Mouse (Mus musculus): ENCODE measurements around the gene Rdh16. TPM values are rescaled to one million over a fixed set of nuclear protein-coding genes. Genes with fewer than 3 reads are reported as not detected.
"Not testable (repeated sequence)": the region's sequence is repeated elsewhere in the genome, so short reads cannot be mapped to it uniquely, and the experiment has no call there.

Gene Rdh16
- polyA plus RNA-seq (2015; fragmentation: Nextera tagmentation; extraction: Ambion mirVana) = not detected in 2 replicates

DNA sequence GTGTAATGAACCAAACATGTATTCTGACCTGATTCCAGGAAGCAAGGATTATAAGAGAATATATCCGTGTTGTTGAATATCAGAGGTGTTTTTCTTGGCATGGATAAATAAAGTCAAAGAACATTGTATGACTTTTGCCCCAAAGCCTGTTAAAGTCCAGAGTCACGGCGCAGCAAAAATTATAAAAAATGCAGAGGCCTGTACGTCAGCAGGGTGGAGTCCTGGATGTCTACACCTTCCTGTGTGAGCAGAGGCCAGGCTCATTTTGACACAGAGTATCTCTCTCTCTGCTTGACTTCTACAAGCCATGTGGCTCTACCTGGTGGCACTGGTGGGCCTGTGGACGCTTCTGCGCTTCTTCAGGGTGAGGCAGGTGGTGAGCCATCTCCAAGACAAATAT lies at the start of gene Rdh16:
Gene Rdh16, plus strand, starts transcription at position 262 of the 400 bp plus-strand sequence.
- Histone ChIP-seq H3K4me1 (no peaks in the 10 kb centered on the region), H3K9me3 (peaks cover 5% of the 10 kb centered on the region; the same call in 1 of the 2 replicates), H3K9ac (no peak within 1 kb of the TSS), H3K36me3 (no peaks in the 10 kb centered on the region), H3K4me2 (replicated peaks) (no peak within 1 kb of the TSS), H3K4me3 (no peak within 1 kb of the TSS), H3K27me3 (no peaks in the 10 kb centered on the region), H3K27ac (no peak within 1 kb of the TSS)
- ATAC-seq (ENCODE audit: low FRiP score, low read depth) = no peak
- 88% methylated on average over 6 of the region's 6 CpGs for WGBS

DNA sequence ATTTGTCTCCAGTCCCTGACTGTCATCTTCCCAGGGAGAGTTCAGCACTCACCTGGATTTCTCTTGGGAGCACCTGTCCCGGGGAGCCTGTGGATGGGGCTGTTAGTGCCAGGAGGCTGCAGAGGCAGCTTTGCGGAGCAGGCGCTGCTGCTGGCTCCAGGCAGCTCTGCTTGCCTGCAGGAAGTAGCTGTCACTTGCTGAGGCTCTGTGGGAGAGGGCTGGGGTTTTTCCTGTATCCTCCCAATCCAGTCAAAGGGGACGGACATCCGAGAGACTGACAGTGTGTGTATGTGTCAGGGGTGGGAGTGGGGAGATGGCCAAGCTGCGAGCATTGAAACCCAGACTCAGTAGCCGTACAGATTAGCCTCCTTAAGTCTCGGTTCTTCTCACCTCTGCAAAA lies 49.4 kb upstream of the Rdh16 start, which contains the start of gene Gpr182:
Gene Gpr182, minus strand, starts transcription at position 185 of the 400 bp plus-strand sequence.
- 61% methylated on average over 8 of the region's 8 CpGs for WGBS
- no peak for ATAC-seq (ENCODE audit: low FRiP score, low read depth)
- Histone ChIP-seq H3K4me3 (no peak within 1 kb of the TSS), H3K4me1 (peaks cover 16% of the 10 kb centered on the region), H3K9ac (no peak within 1 kb of the TSS), H3K27ac (no peak within 1 kb of the TSS), H3K36me3 (peaks cover 23% of the 10 kb centered on the region), H3K9me3 (no peaks in the 10 kb centered on the region), H3K4me2 (replicated peaks) (no peak within 1 kb of the TSS), H3K27me3 (no peaks in the 10 kb centered on the region)

DNA sequence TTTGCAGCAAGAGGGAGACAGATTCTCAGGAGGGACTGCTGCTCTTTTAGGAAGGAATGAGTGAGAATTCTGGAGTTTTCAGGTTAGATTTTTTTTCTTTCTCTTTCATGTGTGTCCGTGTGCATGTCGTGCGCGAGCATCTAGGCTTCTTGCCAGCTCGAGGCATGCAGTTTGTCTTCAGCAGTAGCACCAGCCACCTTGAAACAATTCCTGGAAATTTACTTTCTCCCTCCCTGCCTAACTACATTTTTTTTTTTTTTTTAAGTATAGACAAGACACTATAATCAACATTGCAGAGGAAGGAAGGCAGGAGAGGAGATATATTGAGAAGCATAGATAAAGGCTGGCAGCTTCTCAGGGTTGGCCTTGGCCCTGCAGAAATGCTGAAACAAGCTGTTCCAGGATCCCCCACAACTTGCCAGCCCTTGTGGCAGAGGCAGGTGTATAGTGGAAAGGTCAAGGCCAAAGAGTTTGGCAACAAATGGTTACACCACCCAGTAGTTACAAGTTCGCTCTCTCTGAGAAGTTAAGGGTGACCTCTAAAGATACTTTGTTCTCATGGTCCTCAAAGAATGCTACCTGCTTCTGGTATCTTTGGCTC lies 46.3 kb upstream of the Rdh16 start:
- H3K9ac ChIP-seq = no peak overlapping the region
- H3K27ac ChIP-seq = no peak overlapping the region
- H3K27me3 ChIP-seq = no peaks in the 10 kb centered on the region
- peaks cover 3% of the 10 kb centered on the region; the same call in 1 of the 2 replicates for H3K4me1 ChIP-seq
- peaks cover 4% of the 10 kb centered on the region; the same call in 1 of the 2 replicates for H3K36me3 ChIP-seq
- H3K9me3 ChIP-seq = no peaks in the 10 kb centered on the region
- H3K4me2 ChIP-seq (replicated peaks) = no peak overlapping the region
- 74% methylated on average over 6 of the region's 6 CpGs for WGBS
- ATAC-seq (ENCODE audit: low FRiP score, low read depth) = no peak
- no peak overlapping the region for H3K4me3 ChIP-seq

DNA sequence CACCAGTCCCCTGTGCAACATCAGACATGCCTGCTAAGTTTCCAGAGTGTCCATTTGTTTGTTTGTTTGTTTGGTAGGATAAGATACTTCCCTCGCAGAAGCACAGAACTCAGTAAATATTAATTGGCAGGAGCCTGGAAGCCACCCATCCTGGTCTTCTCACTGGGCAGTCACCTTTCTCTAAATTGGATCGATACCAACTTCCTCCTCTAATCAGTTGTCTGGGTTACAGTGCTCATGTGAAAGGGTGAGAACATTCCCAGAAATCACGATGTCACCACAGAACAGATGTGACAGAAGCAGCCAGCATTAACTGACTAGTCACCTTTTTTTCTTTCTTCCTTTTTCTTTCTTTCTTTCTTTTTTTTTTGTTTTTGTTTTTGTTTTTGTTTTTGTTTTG lies 45.7 kb upstream of the Rdh16 start:
- Histone ChIP-seq H3K9me3 (no peaks in the 10 kb centered on the region), H3K27me3 (no peaks in the 10 kb centered on the region), H3K36me3 (peaks cover 2% of the 10 kb centered on the region; the same call in 1 of the 2 replicates), H3K4me1 (peaks cover 3% of the 10 kb centered on the region; the same call in 1 of the 2 replicates), H3K9ac (no peak overlapping the region), H3K4me3 (no peak overlapping the region), H3K4me2 (replicated peaks) (no peak overlapping the region), H3K27ac (no peak overlapping the region)
- no peak for ATAC-seq (ENCODE audit: low FRiP score, low read depth)
- 70% methylated on average over 3 of the region's 3 CpGs for WGBS

DNA sequence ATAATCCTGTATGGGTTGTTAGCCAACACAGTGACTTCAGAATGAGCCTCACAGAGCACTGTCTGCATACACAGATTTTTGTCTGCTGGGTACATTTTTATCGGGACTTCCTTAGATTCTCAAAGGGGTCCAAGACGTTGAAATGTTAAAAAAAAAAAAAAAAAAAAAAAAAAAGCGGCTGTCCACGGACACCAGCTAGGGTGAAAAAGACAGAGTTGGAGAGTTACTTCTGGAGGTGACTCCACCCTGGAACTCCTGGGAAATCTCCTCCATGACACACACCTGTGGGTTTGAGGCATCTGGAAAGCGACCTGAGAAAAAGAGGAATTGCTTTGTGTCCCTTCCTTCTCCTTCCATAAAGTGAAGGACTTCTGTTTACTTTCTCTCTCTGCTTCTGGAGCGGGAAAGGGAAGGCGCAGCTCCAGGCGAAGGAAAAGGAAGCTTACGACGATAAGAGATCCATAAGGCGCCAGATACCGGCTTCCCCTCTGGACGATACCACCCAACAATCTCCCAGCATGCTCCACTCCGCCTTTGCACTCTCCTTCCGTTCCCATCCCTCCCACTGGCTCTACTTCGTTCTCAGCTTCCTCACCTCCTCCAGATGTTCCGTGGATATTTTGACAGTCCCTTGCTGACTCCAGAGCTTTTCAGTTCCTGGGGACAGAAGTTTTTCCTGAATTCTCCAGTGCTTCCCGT lies 45.0 kb upstream of the Rdh16 start:
- H3K9ac ChIP-seq = no peak overlapping the region
- H3K9me3 ChIP-seq = no peaks in the 10 kb centered on the region
- ATAC-seq (ENCODE audit: low FRiP score, low read depth) = no peak
- no peaks in the 10 kb centered on the region for H3K27me3 ChIP-seq
- 41% methylated on average over 18 of the region's 18 CpGs for WGBS
- H3K4me3 ChIP-seq = peak overlapping the region; percentile 10
- no peaks in the 10 kb centered on the region for H3K36me3 ChIP-seq
- no peak overlapping the region for H3K27ac ChIP-seq
- H3K4me1 ChIP-seq = peaks cover 3% of the 10 kb centered on the region; the same call in 1 of the 2 replicates
- H3K4me2 ChIP-seq (replicated peaks) = peak overlapping the region; percentile 52

DNA sequence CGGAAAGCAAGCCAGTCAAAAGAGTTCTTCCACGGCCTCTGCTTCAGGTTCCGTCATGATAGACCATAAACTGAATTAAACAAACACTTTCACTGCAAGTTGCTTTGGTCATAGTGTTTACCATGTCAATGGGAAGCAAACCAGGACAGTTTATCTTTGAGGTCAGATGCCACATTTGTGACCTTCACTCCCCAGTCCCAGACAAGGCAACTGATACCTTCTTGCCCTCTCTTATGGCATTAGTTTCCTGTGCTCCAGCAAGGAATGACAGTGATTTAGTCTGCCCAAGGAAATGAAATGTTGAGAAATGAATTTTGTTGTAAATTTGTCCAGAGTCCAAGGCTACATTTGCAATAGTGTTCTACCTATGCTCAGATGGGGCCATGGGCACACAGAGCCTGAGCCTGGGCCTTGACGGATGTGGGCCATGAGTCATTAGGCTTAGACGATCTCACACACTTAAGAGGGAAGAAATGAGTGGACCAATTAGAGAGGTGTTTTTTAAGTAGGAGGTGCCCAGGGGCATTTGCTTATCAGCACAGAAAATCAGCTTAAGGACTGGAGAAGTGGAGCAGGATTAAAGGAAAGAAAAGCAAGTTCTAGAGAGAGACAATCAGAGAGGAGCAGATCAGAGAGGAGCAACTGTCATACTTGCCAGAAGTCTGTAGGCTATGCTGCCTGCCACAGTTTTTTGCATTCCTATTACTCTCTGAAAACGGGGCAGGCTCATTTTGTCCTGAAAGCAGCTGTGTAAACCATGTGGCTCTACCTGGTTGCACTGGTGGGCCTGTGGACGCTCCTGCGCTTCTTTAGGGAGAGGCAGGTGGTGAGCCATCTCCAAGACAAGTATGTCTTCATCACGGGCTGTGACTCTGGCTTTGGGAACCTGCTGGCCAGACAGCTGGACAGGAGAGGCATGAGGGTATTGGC lies 41.5 kb upstream of the Rdh16 start, which contains the start of the genes Rdh1 and Rdh16f1:
Gene Rdh1, plus strand, starts transcription at position 541 of the 930 bp plus-strand sequence.
Gene Rdh16f1, plus strand, starts transcription at position 607 of the 930 bp plus-strand sequence.
- Histone ChIP-seq H3K4me2 (replicated peaks) (no peak within 1 kb of the TSS), H3K27me3 (no peaks in the 10 kb centered on the region), H3K9ac (no peak within 1 kb of the TSS), H3K9me3 (no peaks in the 10 kb centered on the region), H3K36me3 (no peaks in the 10 kb centered on the region), H3K4me3 (no peak within 1 kb of the TSS), H3K27ac (no peak within 1 kb of the TSS), H3K4me1 (no peaks in the 10 kb centered on the region; the same call in 1 of the 2 replicates)
- WGBS = 63% methylated on average over 9 of the region's 9 CpGs
- ATAC-seq (ENCODE audit: low FRiP score, low read depth) = no peak

DNA sequence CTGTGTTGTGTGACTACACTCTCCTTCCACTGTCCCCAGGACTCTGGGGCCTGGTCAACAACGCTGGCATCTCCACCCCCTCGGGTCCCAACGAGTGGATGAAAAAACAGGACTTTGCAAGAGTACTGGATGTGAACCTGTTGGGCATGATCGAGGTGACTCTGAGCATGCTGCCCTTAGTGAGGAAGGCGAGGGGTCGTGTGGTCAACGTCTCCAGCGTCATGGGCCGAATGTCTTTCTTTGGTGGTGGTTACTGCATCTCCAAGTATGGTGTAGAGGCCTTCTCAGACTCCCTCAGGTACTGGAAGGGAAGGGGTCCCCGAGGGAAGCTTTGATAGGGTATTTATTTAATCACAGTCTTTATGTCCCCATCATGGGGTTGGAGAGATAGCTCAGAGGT lies 38.0 kb upstream of the Rdh16 start:
- H3K4me1 ChIP-seq; H3K4me3 ChIP-seq; H3K9me3 ChIP-seq; H3K9ac ChIP-seq; H3K27ac ChIP-seq; H3K36me3 ChIP-seq; ATAC-seq (ENCODE audit: low FRiP score, low read depth); H3K4me2 ChIP-seq (replicated peaks); H3K27me3 ChIP-seq: not testable (repeated sequence)
- 88% methylated on average over 10 of the region's 10 CpGs for WGBS

DNA sequence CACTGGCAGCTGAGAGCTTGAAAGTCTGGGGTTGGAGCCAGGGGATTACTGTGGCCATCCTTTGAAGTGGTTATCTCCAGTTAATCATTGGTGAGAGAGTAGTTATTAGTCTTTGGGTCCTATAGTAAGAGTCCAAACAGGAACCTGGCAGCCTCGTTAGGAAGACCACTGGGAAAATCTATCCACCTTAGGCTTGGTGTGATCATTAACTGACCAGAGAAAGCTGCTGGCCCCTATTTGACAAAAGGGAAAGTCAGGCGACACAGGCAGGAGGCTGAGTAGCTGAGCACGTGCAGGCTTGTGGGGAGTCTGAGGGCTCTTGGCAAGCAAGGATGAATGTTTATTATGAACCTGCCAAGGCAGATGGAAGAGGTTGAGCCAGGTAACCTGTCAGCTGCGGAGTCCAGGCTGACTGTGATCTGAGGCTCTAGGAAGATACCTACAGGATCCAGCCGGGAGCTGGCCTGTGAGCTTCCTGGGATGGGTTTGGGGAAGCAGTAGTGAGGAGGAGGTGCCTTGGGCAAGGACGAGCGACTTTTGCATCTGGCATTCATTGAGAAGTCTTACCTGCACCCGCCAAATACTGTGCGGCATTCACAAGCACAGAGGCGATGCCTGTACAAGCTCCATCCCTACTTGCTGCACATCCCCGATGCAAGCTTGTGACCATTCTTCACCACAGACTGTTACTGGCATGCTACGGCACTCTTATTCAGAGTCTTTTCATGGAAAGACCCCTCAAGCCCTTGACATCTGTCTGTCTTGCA lies 36.9 kb upstream of the Rdh16 start:
- Histone ChIP-seq H3K36me3 (no peaks in the 10 kb centered on the region), H3K4me2 (replicated peaks) (no peak overlapping the region), H3K27me3 (no peaks in the 10 kb centered on the region), H3K9me3 (no peaks in the 10 kb centered on the region), H3K4me3 (no peak overlapping the region), H3K9ac (no peak overlapping the region), H3K27ac (no peak overlapping the region), H3K4me1 (no peaks in the 10 kb centered on the region)
- WGBS = 54% methylated on average over 12 of the region's 12 CpGs
- ATAC-seq (ENCODE audit: low FRiP score, low read depth) = no peak

DNA sequence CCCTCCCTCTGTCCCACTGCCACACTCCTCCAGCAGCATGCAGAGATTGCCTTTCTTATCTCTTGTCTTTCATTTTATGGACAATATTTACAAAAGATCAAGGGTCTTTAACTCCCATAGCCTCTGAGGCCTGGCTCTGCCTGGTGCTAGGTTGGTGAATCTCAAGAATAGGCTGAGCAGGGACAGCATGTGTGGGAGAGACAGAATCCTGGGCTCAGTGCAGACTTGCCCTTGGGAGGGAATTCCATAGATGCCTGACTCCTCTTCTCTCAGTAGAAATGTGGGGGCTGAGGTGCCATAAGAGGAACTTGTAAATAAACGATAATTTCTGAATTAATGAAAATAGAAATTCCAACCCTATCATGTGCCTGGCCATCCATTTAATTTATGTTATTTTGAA lies 34.4 kb upstream of the Rdh16 start:
- Histone ChIP-seq H3K27ac (no peak overlapping the region), H3K4me2 (replicated peaks) (no peak overlapping the region), H3K9me3 (no peaks in the 10 kb centered on the region), H3K4me1 (no peaks in the 10 kb centered on the region), H3K27me3 (no peaks in the 10 kb centered on the region), H3K9ac (no peak overlapping the region), H3K4me3 (no peak overlapping the region), H3K36me3 (no peaks in the 10 kb centered on the region)
- 87% methylated on average over 1 of the region's 1 CpGs for WGBS
- ATAC-seq (ENCODE audit: low FRiP score, low read depth) = no peak

DNA sequence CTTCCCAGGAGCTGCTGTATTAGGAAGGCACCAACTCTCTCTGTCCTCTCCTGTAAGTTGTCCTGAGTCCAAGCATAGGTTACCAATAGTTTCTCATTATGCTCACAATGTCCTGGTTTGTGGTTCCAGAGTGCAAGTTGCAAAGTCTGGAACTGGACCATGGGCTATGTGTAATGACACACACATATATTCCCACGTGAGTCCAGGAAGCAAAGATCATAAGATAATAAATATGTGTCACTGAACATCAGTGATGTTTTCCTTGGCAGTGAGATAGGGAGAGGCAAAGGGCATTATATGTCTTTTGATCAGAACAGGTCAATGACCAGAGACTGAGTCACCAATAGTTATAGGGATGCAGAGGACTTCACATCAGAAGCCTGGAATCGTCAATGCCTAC lies 24.9 kb upstream of the Rdh16 start, which contains the start of gene Rdh9:
Gene Rdh9, plus strand, starts transcription at position 376 of the 400 bp plus-strand sequence.
- H3K9ac ChIP-seq = no peak within 1 kb of the TSS
- 74% methylated on average over 2 of the region's 2 CpGs for WGBS
- no peaks in the 10 kb centered on the region for H3K9me3 ChIP-seq
- H3K4me1 ChIP-seq = no peaks in the 10 kb centered on the region
- H3K27ac ChIP-seq = no peak within 1 kb of the TSS
- no peak within 1 kb of the TSS for H3K4me3 ChIP-seq
- no peaks in the 10 kb centered on the region for H3K27me3 ChIP-seq
- H3K4me2 ChIP-seq (replicated peaks) = no peak within 1 kb of the TSS
- ATAC-seq (ENCODE audit: low FRiP score, low read depth) = no peak
- H3K36me3 ChIP-seq = no peaks in the 10 kb centered on the region

DNA sequence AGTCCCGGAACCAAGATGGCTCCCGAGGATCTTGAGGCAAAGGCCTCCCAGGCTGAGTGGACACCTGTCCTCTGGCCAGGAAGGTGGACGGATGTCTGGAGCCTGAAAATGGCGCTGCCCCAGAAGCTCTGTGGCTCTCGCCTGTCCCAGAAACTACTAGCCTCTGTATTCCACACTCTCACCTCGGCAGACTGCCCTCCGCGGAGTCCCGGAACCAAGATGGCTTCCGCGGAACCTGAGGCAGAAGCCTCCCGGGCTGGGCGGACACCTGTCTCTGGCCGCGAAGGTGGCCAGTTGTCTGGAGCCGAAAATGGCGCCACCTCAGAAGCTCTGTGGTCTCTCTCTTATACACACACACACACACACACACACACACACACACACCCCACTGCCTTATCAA lies 18.6 kb upstream of the Rdh16 start:
- 96% methylated on average over 17 of the region's 17 CpGs for WGBS
- not testable (repeated sequence) for H3K27ac ChIP-seq; H3K36me3 ChIP-seq; H3K9me3 ChIP-seq; H3K9ac ChIP-seq; H3K4me1 ChIP-seq; H3K27me3 ChIP-seq; H3K4me3 ChIP-seq; H3K4me2 ChIP-seq (replicated peaks); ATAC-seq (ENCODE audit: low FRiP score, low read depth)

Measured in limb, embryonic 13.5 days (tissue).